29 mouse cellular contexts compared by ENCODE assay signal in the genomic region with DNA sequence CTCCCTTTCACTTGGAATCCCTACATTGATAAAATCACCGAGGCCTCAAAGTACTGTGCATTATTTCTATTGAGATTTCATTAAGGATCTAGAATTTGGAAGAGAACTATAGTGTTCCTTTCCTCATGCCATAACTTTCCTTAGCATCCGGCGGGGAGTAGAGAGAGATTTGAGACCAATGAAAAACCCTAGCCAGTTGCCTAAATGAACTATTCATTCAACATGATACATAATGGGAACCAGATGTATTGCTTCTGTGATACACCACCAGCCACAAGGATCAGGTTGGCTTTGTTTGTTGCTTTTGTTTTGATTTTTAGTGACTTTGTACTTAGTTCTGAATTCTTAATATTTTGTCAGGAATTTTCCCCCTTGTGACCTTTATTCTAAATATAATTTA. TPM values are rescaled to one million over a fixed set of nuclear protein-coding genes. Genes with fewer than 3 reads are reported as not detected.
DNase-seq lines count a peak whose midpoint lies in the region; ATAC-seq lines count a peak whose summit lies in the region.
"Had no signal": no experiment of that assay in that cellular context is flagged by ENCODE, and none has a peak within 500 bp of the region (broad histone marks: within the 10 kb centered on the region; RNA-seq: fewer than 3 reads in every experiment).

No protein-coding gene starts in this region.

- H3K4me3 ChIP-seq in embryonic facial prominence, embryonic 11.5 days (ENCODE audit: low read depth, low read length) = no peak overlapping the region
- H3K4me3 ChIP-seq in neural tube, embryonic 15.5 days (replicated peaks) = no peak overlapping the region
- H3K4me3 ChIP-seq: heart, adult 2 months; hindbrain, embryonic 12.5 days; hindbrain, embryonic 15.5 days; intestine, embryonic 15.5 days had no signal

- H3K9ac ChIP-seq in embryonic facial prominence, embryonic 11.5 days (replicated peaks; ENCODE audit: low read length) = no peak overlapping the region
- no peak overlapping the region for H3K9ac ChIP-seq in neural tube, embryonic 15.5 days (replicated peaks)
- H3K9ac ChIP-seq: forebrain, postnatal 0 days; hindbrain, embryonic 12.5 days; hindbrain, embryonic 15.5 days; intestine, embryonic 15.5 days had no signal

- peak; percentile 55 for DNase-seq in 3T3-L1 (ENCODE audit: low read depth, low spot score)
- peak; percentile 9 for DNase-seq in embryo, embryonic 10.5 days (ENCODE audit: low spot score)
- peak; percentile 56 for DNase-seq in embryonic facial prominence, embryonic 11.5 days (ENCODE audit: low spot score)
- DNase-seq in hindlimb bud, embryonic 11.5 days (ENCODE audit: extremely low spot score, low read depth, low spot score) = peak; percentile 16
- DNase-seq in adrenal gland, adult 8-10 months = no peak
- no peak for DNase-seq in adrenal gland, adult 18-20 months (ENCODE audit: low spot score in 2 of 2)
- DNase-seq in right cerebral cortex, postnatal 36 days (ENCODE audit: low spot score in 2 of 2) = no peak
- DNase-seq: adrenal gland, adult 2 months; adrenal gland, postnatal 25 days; cerebellum, adult 11-12 months; cerebellum, adult 8-10 months; cerebellum, postnatal 10 days; forebrain, postnatal 0 days; gastrocnemius, postnatal 10 days; gastrocnemius, postnatal 36 days; heart, adult 2 months; kidney, adult 11 months; kidney, adult 8-10 months had no signal

- no peaks in the 10 kb centered on the region for H3K36me3 ChIP-seq in embryonic facial prominence, embryonic 11.5 days (replicated peaks; ENCODE audit: control insufficient read depth, insufficient read depth, low read depth, low read length)
- H3K36me3 ChIP-seq in neural tube, embryonic 15.5 days = no peaks in the 10 kb centered on the region
- H3K36me3 ChIP-seq: hindbrain, embryonic 12.5 days; hindbrain, embryonic 15.5 days; intestine, embryonic 15.5 days had no signal

- H3K4me1 ChIP-seq in embryonic facial prominence, embryonic 11.5 days (ENCODE audit: control insufficient read depth, insufficient read depth, low read length) = no peaks in the 10 kb centered on the region
- no peaks in the 10 kb centered on the region for H3K4me1 ChIP-seq in neural tube, embryonic 15.5 days
- H3K4me1 ChIP-seq: hindbrain, embryonic 12.5 days; hindbrain, embryonic 15.5 days; intestine, embryonic 15.5 days had no signal

- ATAC-seq in embryonic facial prominence, embryonic 11.5 days (replicated peaks; ENCODE audit: insufficient number of reproducible peaks, low FRiP score, low TSS enrichment, low read depth) = no peak
- no peak for ATAC-seq in neural tube, embryonic 15.5 days (ENCODE audit: low FRiP score)
- ATAC-seq: CD4-positive, CD25-positive, alpha-beta regulatory T cell, adult 4 months; forebrain, embryonic 14.5 days; forebrain, postnatal 0 days; intestine, embryonic 15.5 days had no signal

- H3K9me3 ChIP-seq in embryonic facial prominence, embryonic 11.5 days (replicated peaks; ENCODE audit: control insufficient read depth, low read length) = no peaks in the 10 kb centered on the region
- no peaks in the 10 kb centered on the region for H3K9me3 ChIP-seq in neural tube, embryonic 15.5 days (replicated peaks)
- H3K9me3 ChIP-seq: hindbrain, embryonic 12.5 days; hindbrain, embryonic 15.5 days; intestine, embryonic 15.5 days had no signal

- no peak overlapping the region for H3K27ac ChIP-seq in embryonic facial prominence, embryonic 11.5 days (replicated peaks; ENCODE audit: low read depth, low read length)
- H3K27ac ChIP-seq in neural tube, embryonic 15.5 days (replicated peaks) = no peak overlapping the region
- H3K27ac ChIP-seq: heart, adult 2 months; hindbrain, embryonic 12.5 days; hindbrain, embryonic 15.5 days; intestine, embryonic 15.5 days had no signal

- no peaks in the 10 kb centered on the region for H3K27me3 ChIP-seq in embryonic facial prominence, embryonic 11.5 days (ENCODE audit: control insufficient read depth, insufficient read depth, low read length)
- H3K27me3 ChIP-seq in neural tube, embryonic 15.5 days (replicated peaks) = no peaks in the 10 kb centered on the region
- H3K27me3 ChIP-seq: hindbrain, embryonic 12.5 days; hindbrain, embryonic 15.5 days; intestine, embryonic 15.5 days had no signal

- H3K4me2 ChIP-seq in embryonic facial prominence, embryonic 11.5 days (ENCODE audit: low read depth, low read length) = no peak overlapping the region
- H3K4me2 ChIP-seq in neural tube, embryonic 15.5 days = no peak overlapping the region
- H3K4me2 ChIP-seq: heart, embryonic 11.5 days; hindbrain, embryonic 12.5 days; hindbrain, embryonic 15.5 days; intestine, embryonic 15.5 days had no signal

- WGBS in embryonic facial prominence, embryonic 11.5 days = 33% methylated on average over 3 of the region's 3 CpGs
- 79% methylated on average over 3 of the region's 3 CpGs for WGBS in neural tube, embryonic 15.5 days

RNA-seq across cellular contexts. Expression of gene Srpx, which starts 37.1 kb away (rescaled TPM):
- 6.8 and 7.8 TPM in 2 replicates for polyA plus RNA-seq in embryonic facial prominence, embryonic 11.5 days (2014; fragmentation: Nextera tagmentation; extraction: Ambion mirVana)
- 6.5 and 9.5 TPM in 2 replicates for polyA plus RNA-seq in neural tube, embryonic 15.5 days (2015; fragmentation: Nextera tagmentation; extraction: Ambion mirVana)
- 1 to 10 TPM; 4.0 to 6.4 (median 4.6) TPM for total RNA-seq in adrenal gland, adult 8-10 months (2022)
- total RNA-seq in adrenal gland, adult 18-20 months (2021) = 1 to 10 TPM; 3.8 to 7.5 TPM
- total RNA-seq: granulocyte monocyte progenitor cell, adult 5-6 weeks; hematopoietic stem cell, adult 5-6 weeks; MEL had no signal
- polyA plus RNA-seq: C2C12; CD4-positive, CD25-positive, alpha-beta regulatory T cell, adult 4 months had no signal

Comparison
In these comparisons a context has a peak if more than half of its experiments do, and no peak if none do; other contexts are left out.
1. DNase-seq: peak in 3T3-L1 (single experiment), embryo, embryonic 10.5 days (single experiment), embryonic facial prominence, embryonic 11.5 days (single experiment) and hindlimb bud, embryonic 11.5 days (single experiment); none in adrenal gland, adult 8-10 months (single experiment), adrenal gland, adult 18-20 months (0 of 2) and right cerebral cortex, postnatal 36 days (0 of 2).